Mouse (Mus musculus) macrophage (primary cell): ENCODE measurements around the gene Cdhr2. TPM values are rescaled to one million over a fixed set of nuclear protein-coding genes. Genes with fewer than 3 reads are reported as not detected.

ENCODE experiments used
- H3K27ac ChIP-seq: fragments of 350-480 bp; formaldehyde crosslinking; 2 replicates; pipeline ENCODE4 v1.9.0; 2021
- H3K36me3 ChIP-seq: fragments of 350-480 bp; formaldehyde crosslinking; 2 replicates; pipeline ENCODE4 v1.9.0; 2021; ENCODE audit errors: inconsistent target
- H3K4me3 ChIP-seq: fragments of 350-480 bp; formaldehyde crosslinking; 2 replicates; pipeline ENCODE4 v1.9.0; 2021; ENCODE audit errors: inconsistent target
- H3K79me2 ChIP-seq: fragments of 350-480 bp; formaldehyde crosslinking; 2 replicates; pipeline ENCODE4 v1.9.0; 2021; ENCODE audit errors: inconsistent target
- WGBS: methylation state at CpG from one replicate; pipeline ENCODE4 v1.1.7; 2026; ENCODE audit warnings: inconsistent platforms; ENCODE audit not compliant: missing documents; 5-methylcytosine and 5-hydroxymethylcytosine counted together
- polyA plus RNA-seq: library from polyadenylated mRNA; stranded (reverse); fragments of 250-400 nt; gene quantifications from 3 replicates; pipeline ENCODE4 v1.2.4, GENCODE M21; 2018; ENCODE audit warnings: inconsistent platforms
- total RNA-seq, 78 experiments: library from RNA; depleted of rRNA; stranded (reverse); fragments of 250-400 nt; gene quantifications; 1 replicate in 9 of 78; 2 replicates in 24 of 78; 3 replicates in 43 of 78; 4 replicates in 2 of 78; pipeline ENCODE4 v1.2.4; 2018; ENCODE audit warnings: inconsistent platforms in 56 of 78

Gene Cdhr2
- not detected for total RNA-seq (2018; cell fraction: chromatin; rRNA removed)
- not detected for total RNA-seq (2018; cell fraction: cytosol; rRNA removed)
- not detected for total RNA-seq (2018; cell fraction: nucleus; rRNA removed)
- not detected in 3 replicates for polyA plus RNA-seq

GRCm38 (mm10) chr13:54701243-54701642 lies at the start of gene Cdhr2:
Gene Cdhr2 (plus strand): TSS chr13:54701461.
- Histone ChIP-seq H3K36me3 (no peaks in the 10 kb centered on the region), H3K27ac (no peak within 1 kb of the TSS), H3K4me3 (no peak within 1 kb of the TSS), H3K79me2 (no peaks in the 10 kb centered on the region)
- WGBS = 79% methylated on average over 5 of the region's 5 CpGs

DNA sequence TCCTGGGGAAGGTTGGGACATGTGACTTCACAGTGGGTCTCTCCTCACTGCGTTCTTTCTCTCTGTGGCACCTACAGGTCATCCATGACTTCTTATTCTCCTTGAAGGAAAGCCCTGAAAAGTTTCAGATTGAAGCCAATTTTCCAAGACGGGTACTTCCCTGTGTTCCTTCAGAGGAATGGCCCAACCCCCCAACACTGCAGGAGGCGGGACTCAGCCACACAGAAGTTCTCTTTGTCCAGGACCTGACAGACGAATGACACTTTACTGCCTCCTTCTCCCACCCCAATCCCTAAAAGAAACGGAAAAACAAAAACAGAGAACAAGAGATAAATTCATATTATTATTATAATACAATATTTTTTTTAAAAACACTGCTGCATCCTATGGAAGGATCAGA lies 40.4 kb upstream of the Cdhr2 start:
- Histone ChIP-seq H3K79me2 (no peaks in the 10 kb centered on the region), H3K27ac (no peak overlapping the region), H3K36me3 (peaks cover 51% of the 10 kb centered on the region), H3K4me3 (no peak overlapping the region)
- WGBS = 89% methylated on average over 4 of the region's 5 CpGs

DNA sequence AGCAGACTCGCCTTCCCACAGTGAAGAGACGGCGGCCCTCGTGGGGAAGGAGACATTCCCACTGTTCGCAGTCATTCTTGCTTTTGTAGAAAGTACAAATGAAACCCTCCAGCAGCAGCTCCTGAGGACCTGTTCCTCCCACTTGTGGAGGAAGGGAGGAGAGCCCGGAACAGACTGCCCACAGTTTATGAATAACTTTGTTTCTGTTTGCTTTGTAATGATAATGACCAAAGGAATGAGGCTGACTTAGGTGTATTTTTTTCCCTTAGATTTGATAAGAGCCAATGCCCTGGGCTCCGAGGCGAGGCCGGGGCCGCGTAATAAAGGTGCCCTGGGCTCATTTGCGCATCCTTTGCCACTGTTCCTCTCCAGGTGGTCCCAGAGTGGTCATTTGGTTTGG lies 39.9 kb upstream of the Cdhr2 start:
- no peak overlapping the region for H3K27ac ChIP-seq
- H3K79me2 ChIP-seq = no peaks in the 10 kb centered on the region
- peaks cover 47% of the 10 kb centered on the region for H3K36me3 ChIP-seq
- WGBS = 97% methylated on average over 12 of the region's 12 CpGs
- H3K4me3 ChIP-seq = no peak overlapping the region

- WGBS = 94% methylated on average over 3 of the region's 4 CpGs
- Histone ChIP-seq H3K79me2 (no peaks in the 10 kb centered on the region), H3K36me3 (peaks cover 30% of the 10 kb centered on the region), H3K27ac (no peak overlapping the region), H3K4me3 (no peak overlapping the region)
Measured at GRCm38 (mm10) chr13:54663999-54664398, 37.3 kb upstream of the Cdhr2 start.

DNA sequence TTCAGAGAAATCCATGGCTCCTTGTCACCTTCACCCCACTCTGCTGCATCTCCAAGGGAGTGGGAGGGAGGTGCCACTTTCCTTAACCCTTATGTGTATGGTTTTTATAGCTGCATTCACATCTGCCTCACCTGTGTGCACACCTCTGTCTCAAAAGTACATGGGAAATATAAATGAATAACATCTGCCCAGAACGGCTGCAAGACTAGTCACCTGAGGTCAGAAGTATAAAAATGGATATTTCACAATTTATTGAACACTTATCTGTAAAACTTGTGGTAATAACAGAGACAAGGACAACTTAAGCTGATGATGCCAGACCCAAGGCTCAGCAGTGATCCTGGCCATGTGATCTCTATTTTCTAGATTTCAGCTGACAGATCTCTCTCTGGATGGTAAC lies 36.8 kb upstream of the Cdhr2 start:
- Histone ChIP-seq H3K4me3 (no peak overlapping the region), H3K79me2 (no peaks in the 10 kb centered on the region), H3K27ac (no peak overlapping the region), H3K36me3 (peaks cover 30% of the 10 kb centered on the region)
- 93% methylated on average over 1 of the region's 1 CpGs for WGBS

GRCm38 (mm10) chr13:54665062-54665461 lies 36.2 kb upstream of the Cdhr2 start:
- Histone ChIP-seq H3K4me3 (no peak overlapping the region), H3K27ac (no peak overlapping the region), H3K36me3 (peaks cover 24% of the 10 kb centered on the region), H3K79me2 (no peaks in the 10 kb centered on the region)
- WGBS = 97% methylated on average over 7 of the region's 7 CpGs

- WGBS = 93% methylated on average over 1 of the region's 2 CpGs
- Histone ChIP-seq H3K27ac (no peak overlapping the region), H3K4me3 (no peak overlapping the region), H3K79me2 (no peaks in the 10 kb centered on the region), H3K36me3 (no peaks in the 10 kb centered on the region)
Measured at GRCm38 (mm10) chr13:54670491-54670890, 30.8 kb upstream of the Cdhr2 start.

GRCm38 (mm10) chr13:54675895-54676590 lies 25.2 kb upstream of the Cdhr2 start:
- no peak overlapping the region for H3K27ac ChIP-seq
- H3K4me3 ChIP-seq = no peak overlapping the region
- H3K79me2 ChIP-seq = no peaks in the 10 kb centered on the region
- H3K36me3 ChIP-seq = peaks cover 9% of the 10 kb centered on the region
- WGBS = 80% methylated on average over 11 of the region's 11 CpGs

DNA sequence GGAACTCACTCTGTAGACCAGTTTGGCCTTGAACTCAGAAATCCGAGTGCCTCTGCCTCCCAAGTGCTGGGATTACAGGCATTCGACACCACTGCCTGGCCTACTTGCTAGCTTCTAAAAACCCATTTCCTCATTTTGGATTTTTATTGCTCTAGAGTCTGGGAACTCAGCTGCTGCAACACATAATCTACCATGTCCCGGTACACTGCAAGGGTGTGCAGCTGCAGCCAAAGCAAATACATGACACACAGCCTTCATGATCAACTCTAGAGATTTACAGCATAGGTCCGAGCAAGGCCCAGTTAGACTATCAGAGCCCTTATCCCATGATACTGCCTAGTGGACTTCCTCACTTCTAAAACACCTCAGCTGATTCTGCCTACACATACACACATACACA lies 23.0 kb upstream of the Cdhr2 start:
- H3K36me3 ChIP-seq = peaks cover 29% of the 10 kb centered on the region
- peaks cover 2% of the 10 kb centered on the region; the same call in 1 of the 2 replicates for H3K79me2 ChIP-seq
- H3K27ac ChIP-seq = no peak overlapping the region
- WGBS = 79% methylated on average over 4 of the region's 4 CpGs
- no peak overlapping the region for H3K4me3 ChIP-seq

- H3K36me3 ChIP-seq = peaks cover 39% of the 10 kb centered on the region
- H3K4me3 ChIP-seq = no peak overlapping the region
- H3K27ac ChIP-seq = no peak overlapping the region
- peaks cover 22% of the 10 kb centered on the region for H3K79me2 ChIP-seq
- 91% methylated on average over 15 of the region's 17 CpGs for WGBS
Measured at GRCm38 (mm10) chr13:54680184-54680853, 20.9 kb upstream of the Cdhr2 start.

DNA sequence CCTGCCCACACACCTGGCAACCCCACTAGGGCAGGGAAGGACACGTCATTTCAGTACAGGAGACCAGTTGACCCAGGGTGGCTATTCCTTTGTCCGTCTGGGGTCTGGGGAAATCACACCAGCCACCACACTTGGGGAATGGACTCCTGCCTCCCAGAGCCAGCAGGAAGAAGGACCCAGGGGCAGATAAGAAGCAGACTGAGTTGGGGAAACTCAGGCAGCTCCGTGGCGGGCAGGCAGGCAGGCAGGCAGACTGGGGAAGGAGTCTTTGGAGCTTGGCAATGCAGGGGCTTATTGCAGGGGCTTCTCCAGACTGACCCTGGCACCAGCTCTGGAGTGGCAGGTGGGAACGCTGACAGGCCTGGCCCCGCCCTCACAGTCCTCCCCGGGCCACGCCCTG lies 20.0 kb upstream of the Cdhr2 start:
- H3K79me2 ChIP-seq = peaks cover 32% of the 10 kb centered on the region
- 100% methylated on average over 4 of the region's 8 CpGs for WGBS
- H3K4me3 ChIP-seq = no peak overlapping the region
- H3K27ac ChIP-seq = no peak overlapping the region
- peaks cover 39% of the 10 kb centered on the region for H3K36me3 ChIP-seq

GRCm38 (mm10) chr13:54683301-54683700 lies 18.0 kb upstream of the Cdhr2 start:
- Histone ChIP-seq H3K27ac (no peak overlapping the region), H3K79me2 (peaks cover 40% of the 10 kb centered on the region), H3K4me3 (no peak overlapping the region), H3K36me3 (peaks cover 39% of the 10 kb centered on the region)
- 100% methylated on average over 3 of the region's 3 CpGs for WGBS

DNA sequence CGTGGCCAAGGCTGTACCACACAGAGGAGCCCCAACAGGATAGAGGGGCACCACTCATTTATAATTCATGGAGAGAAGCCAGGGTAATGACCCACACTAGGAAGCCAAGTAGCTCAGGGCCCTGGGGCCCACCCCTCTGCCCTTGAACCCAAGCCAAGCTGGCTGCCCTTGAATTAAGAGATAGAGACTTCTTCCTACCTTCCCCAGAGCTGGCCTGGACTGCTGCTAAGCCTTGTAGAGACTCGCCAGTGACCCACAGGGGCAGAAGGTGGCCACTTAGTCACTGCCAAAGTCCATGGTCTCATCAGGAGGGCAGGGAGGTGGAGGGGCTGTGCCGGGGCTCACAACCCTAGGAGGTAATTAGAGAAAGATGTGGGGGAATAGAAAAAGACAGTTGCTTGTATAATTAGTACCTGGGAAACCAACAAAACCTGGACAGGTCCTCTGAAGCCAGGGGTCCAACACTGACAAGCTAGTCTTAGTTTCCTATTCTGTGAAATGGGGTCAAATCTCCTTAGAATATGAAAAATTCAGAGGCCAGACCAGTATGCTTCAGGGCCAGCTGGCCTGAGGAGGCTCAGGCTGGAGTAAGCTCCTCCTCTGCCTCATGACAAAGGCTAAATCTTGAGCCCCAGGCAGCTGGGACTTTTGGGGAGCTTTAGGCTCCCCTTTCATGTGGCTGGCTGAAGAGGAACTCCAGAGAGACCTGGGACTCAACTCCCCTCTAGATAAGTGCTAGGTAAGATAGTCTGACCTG lies 16.9 kb upstream of the Cdhr2 start:
- Histone ChIP-seq H3K36me3 (peaks cover 39% of the 10 kb centered on the region), H3K79me2 (peaks cover 51% of the 10 kb centered on the region), H3K4me3 (no peak overlapping the region), H3K27ac (no peak overlapping the region)
- 85% methylated on average over 3 of the region's 3 CpGs for WGBS

- Histone ChIP-seq H3K27ac (no peak overlapping the region), H3K36me3 (peaks cover 39% of the 10 kb centered on the region), H3K79me2 (peaks cover 59% of the 10 kb centered on the region), H3K4me3 (no peak overlapping the region)
- WGBS = 73% methylated on average over 2 of the region's 2 CpGs
Measured at GRCm38 (mm10) chr13:54685174-54685573, 16.1 kb upstream of the Cdhr2 start.
